Mouse (Mus musculus) splenic B cell, adult 2 months (primary cell): ENCODE measurements around the gene Gnai3.
A peak's percentile ranks its signal among the peaks of the same experiment; 100 is the strongest.

Source experiments
- DNase-seq: peaks from one replicate; pipeline ENCODE4 v3.0.0-alpha.2; 2011; ENCODE audit warnings: low read depth, low spot score
- H3K27me3 ChIP-seq: 2 replicates; pipeline ENCODE4 v1.6.1; 2012; ENCODE audit warnings: mild to moderate bottlenecking, low read length, moderate library complexity, mixed read lengths; ENCODE audit not compliant: control insufficient read depth, poor library complexity, insufficient read depth, severe bottlenecking
- H3K36me3 ChIP-seq: 2 replicates; pipeline ENCODE4 v1.6.1; 2012; ENCODE audit warnings: mild to moderate bottlenecking, low read length, moderate library complexity, mixed read lengths; ENCODE audit not compliant: control insufficient read depth, poor library complexity, insufficient read depth, severe bottlenecking

The Gnai3 gene

DNA sequence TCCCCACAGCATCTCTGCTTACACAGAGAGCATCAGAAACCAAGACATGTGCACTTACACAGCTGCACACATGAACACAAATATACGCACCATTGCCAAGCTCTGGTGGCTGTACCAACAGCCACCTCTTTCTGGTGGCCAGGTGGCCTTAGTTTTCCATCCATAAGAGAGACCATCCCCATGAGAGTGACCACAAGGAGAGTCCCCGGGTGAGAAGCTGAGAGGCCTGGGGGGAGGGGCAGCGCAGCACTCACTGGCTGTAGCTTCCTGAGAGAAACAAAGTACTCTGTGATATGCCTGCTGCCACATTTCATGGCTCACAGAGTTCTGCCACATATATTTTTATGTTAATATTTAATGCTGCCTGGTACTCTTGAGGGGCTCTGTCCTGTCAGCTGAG is 23.3 kb upstream of the Gnai3 start:
- H3K36me3 ChIP-seq, result no peaks in the 10 kb centered on the region
- no peak for DNase-seq
- H3K27me3 ChIP-seq, result no peaks in the 10 kb centered on the region

DNA sequence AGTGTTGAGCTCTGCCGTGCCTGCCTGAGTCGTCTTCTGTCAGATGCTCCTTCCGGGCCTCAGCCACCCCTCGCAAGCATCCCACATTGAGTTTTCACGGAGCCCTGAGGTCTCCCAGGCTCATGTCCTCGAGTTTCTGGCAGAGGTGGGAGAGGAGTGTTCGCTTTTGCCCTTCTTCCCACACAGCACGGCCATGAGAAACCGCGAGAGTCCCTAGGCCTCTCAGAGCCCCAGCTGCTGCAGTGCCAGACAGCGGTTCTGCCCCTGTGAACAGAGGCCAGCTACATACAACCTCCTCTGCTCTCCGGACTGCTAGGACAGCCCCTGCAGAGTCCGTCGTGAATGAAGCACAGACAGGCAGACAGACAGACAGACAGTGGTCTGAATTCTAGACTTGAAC is 21.6 kb upstream of the Gnai3 start:
- DNase-seq, result no peak
- no peaks in the 10 kb centered on the region for H3K36me3 ChIP-seq
- H3K27me3 ChIP-seq, result no peaks in the 10 kb centered on the region

DNA sequence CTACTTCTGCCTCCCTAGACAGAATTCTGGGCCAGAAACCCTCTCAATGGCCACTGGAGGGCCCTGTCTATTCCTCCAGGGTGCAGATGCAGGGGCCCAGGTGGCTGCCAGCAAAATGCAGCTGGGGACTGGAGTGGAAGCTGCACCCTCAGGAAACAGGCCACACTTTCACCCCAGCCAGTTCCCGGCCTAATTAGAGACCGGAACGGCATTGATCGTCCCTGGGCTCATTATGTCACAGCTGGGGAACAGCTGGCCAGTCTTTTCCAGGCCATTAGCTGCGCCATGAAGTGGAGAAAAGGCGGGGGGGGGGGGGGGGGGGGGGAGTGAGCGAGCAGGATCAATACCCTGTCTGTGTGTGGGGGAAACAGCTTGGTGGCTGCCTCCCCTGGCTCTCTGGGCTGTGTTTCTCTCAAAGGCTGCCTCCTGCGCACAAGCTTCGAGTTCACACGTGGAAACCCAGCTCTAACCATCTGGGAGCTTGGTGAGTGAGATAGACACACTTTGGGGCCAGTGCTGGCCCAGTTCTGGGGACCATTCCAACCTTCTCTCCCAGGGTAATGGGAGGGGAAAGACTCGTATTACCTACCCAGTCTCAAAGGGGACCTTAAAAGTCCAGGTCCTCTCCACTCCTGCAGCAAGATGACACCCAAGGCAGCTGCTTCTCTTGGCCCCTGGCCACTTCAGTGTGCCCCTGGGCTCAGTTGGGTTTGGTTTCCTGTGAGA is 20.7 kb upstream of the Gnai3 start:
- H3K36me3 ChIP-seq, result no peaks in the 10 kb centered on the region
- peak; percentile 49 for DNase-seq

DNA sequence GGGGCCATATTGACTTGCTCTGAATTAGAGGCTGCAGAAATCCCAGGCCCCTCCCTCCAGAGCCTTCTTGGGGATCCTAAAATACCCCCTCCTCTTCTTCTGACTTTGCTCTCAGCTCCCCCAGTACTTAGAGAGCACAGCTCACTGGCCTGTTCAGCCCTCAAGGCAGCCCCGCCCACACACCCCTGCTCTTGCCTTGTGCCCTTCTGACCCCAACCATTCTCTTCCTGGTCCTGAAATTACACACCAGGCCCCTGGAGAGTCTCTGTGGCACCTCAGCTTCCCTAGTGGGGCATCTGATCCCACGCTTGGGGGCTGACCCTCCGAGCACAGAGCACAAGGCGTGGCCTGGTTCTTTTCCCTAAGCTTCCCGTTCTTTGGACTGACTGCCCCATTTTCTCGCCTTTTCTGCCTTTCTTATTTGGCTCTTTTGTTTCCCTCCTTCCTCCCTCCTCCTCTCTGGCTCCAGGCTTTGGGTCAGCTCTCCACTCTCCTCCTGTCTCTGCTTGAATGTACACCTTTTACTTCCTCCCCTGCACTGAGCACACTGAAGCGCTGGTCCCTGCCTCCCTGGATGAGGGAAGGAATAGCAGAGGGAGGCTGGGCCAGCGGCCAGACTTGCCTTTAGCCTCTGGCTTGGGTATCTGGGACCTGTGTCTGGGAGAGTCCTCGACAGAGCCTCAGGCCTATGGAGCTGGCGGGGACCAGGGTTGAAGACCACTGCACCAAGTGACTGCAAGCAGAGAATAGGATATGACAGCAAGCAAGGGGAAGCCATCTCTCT is 19.8 kb upstream of the Gnai3 start:
- H3K27me3 ChIP-seq, result no peaks in the 10 kb centered on the region
- H3K36me3 ChIP-seq, result no peaks in the 10 kb centered on the region
- DNase-seq, result no peak

More for the DNA sequence above, 20.7 kb upstream of the Gnai3 start:
- H3K27me3 ChIP-seq, result no peaks in the 10 kb centered on the region

DNA sequence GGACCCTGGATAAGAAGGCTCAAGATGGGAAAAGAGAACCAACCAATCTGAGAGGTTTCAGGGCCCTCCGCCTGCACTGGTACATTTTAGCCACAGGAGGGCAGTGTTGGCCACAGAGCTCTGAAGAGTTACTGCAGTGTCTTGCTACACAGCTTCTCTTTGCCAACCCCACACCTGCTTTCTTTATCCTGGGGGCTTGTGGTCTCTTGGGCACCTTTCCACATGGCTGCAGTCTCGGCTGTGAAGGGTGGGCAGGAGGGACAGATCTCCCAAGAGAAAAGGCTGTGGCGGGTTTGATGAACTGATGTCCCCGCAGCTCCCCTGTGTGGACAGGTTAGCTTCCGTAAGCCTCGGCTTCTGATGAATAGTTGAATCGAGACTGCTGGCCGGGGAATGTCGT is 18.9 kb upstream of the Gnai3 start:
- H3K27me3 ChIP-seq, result no peaks in the 10 kb centered on the region
- no peaks in the 10 kb centered on the region for H3K36me3 ChIP-seq
- DNase-seq, result peak; percentile 87

DNA sequence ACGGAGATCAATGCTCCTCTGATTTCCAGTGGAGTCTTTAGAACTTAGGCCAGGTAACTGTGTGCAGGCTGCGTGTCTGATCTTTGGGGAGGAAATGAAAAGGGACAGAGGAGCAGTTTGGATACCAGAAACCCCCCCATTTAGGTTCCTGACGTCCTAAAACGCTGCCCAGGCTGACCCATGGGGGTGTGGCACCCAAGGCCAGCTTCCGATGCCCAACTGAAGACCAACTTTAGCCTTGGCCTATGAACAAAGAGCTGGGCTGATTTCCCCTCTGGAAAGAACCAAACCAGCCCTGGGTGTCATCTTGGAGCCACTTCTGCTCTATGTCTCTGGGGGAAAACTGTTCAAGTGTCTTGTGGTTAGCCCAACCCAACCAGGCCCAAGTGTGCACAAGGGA is 18.1 kb upstream of the Gnai3 start:
- no peaks in the 10 kb centered on the region for H3K36me3 ChIP-seq
- DNase-seq, result no peak
- no peaks in the 10 kb centered on the region for H3K27me3 ChIP-seq

DNA sequence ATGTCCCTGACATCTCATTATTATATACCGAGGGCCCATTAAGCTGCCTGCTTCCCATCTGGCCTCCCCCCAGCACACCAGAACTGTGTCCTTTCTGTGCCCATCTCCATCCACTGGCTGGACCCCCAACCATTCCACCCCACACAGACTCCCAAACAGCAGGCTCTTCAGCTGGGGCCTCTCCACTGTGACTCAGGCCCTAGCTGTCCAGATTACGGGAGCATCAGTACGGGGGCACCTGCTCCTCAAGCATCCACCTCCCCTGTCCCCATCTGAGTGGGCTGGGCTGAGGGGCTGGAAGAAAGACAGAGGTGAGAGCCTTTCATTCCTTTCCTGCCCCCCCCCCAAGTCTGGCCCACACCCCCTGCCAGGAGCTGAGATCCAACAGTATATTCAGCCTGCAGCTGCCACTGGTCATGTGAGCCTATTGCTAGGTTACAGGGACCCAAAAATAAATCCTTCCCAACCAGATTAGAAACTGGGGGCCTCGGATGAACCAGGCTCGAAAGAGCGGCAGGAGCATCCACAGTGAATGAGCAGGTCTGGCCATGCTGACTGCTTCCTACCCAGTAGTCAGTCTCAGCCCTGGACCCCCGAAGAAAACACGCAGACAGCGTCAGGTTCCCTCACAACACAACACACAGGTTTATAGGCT is 12.6 kb upstream of the Gnai3 start:
- Histone ChIP-seq H3K36me3 (no peaks in the 10 kb centered on the region), H3K27me3 (no peaks in the 10 kb centered on the region)
- no peak for DNase-seq

DNA sequence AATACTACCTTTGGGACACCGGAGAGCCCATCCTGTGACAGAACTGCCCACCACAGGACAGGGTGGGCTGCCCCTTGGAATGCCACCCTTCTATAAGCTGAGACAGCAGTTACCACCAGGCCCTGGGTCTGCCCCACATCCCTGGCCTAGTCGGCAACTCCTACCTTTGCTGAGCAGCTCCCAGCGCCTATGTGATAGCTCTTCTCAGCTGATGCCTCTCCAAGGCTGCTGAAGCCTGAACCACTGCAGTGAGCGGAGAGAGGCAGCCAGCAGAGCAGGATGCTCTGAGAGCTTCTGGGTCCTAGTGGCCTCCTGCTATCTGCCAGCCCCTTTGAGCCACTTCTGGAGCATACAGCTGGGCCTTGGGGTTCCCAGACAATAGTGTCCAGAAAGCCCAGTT is 8.7 kb upstream of the Gnai3 start, which contains the start of gene Gpr61:
Gpr61 (minus strand) TSS at position 227 of the 400 bp plus-strand sequence.
- DNase-seq, result no peak
- H3K36me3 ChIP-seq, result no peaks in the 10 kb centered on the region

DNA sequence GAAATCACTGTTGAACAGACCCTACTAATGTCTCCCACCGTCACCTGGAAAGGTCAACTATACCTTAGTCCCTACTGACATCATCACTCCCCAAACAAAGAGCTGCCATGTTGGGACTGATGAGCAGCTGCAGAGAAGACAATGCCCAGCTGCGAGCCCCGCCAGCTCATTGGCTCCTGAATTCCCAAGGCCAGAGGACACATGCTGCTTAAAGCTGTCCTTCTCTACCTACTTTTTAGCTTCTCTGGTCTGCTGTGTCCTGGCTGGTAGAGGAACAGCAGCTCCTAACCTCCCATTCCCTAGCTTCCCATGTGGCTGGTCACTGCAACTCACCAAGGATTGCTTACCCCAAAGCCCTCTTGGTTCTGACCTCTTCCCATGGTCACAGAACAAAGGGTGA is 6.3 kb upstream of the Gnai3 start:
- DNase-seq, result no peak
- H3K27me3 ChIP-seq, result no peaks in the 10 kb centered on the region
- H3K36me3 ChIP-seq, result no peaks in the 10 kb centered on the region

More for the DNA sequence above, 8.7 kb upstream of the Gnai3 start, which contains the start of gene Gpr61:
- H3K27me3 ChIP-seq, result no peaks in the 10 kb centered on the region

DNA sequence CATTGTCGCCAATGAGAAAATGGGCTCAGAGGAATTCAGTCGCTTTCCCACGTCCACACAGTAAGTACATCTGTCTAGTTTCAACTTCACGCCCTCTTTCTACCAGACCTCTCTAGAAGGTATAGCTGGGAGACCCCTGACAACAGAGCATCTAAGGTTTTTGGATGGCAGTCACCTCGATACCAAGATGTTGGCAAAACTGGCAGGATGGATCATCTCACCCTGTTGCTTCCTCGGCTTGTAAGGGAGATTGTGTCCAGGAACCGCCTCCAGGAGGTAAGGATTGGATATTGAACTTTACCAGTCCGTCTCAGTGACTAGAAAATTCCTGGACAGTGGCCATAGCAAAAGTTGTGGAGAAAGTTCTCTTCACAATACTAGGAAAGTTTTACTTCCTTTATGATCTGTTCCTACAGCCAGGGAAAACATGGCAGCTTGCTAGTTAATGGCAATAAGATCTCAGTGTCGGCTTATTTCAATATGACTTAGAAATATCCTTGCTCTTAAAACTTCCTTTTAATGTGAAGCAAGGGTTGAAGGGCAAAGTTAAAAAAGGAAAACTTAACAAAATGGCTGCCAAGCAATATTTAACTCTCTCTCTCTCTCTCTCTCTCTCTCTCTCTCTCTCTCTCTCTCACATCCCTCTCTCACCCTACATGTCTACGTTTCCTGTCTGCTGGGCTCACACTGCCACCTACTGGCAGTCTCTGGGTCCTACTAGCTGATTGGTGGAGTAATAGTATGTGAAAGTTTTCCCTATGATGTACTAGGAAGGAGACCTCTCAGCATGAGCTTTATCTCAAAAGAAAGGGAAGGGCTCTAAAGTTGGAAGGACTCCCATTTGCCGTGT is 1.7 kb upstream of the Gnai3 start:
- H3K36me3 ChIP-seq, result no peaks in the 10 kb centered on the region
- peak; percentile 93 for DNase-seq
- H3K27me3 ChIP-seq, result no peaks in the 10 kb centered on the region

DNA sequence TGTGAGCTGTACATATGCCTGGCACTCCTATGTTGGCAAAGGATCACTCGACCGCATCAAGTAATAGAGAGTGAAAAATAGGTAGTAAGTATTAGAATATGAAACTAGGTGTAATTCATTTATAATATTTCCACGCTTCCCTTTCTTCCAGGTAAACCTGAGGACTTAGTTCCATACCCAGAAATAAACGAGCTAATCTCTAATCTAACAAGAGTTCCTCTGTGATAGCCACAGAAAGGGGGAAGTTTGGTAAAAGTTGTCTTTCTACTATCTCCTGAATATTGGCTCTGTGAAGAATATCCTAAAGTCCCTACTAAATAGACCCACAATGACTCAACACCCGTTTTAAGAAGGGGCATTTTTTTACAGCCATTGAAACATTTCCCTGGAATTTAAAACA is 725 bp upstream of the Gnai3 start:
- DNase-seq, result no peak
- Histone ChIP-seq H3K36me3 (no peaks in the 10 kb centered on the region), H3K27me3 (no peaks in the 10 kb centered on the region)

DNA sequence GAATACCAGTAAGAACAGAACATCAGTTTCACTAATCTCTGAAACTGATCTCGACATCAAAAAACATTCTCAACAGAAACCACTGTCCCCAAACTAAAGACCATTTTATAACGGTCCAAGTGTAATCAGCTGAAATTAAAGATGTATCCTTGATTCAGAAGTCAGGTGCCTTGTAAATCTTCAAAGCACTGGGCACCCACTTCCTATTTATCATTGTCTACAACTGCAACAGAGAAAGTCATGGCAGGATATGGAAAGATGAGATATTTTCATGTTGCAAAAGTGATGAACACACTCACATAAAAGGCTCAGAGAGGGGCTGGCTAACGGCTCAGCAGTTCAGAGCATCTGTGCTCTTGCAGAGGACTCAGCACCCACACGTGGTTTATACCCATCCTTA is 5.2 kb downstream of the Gnai3 start:
- Histone ChIP-seq H3K36me3 (no peaks in the 10 kb centered on the region), H3K27me3 (no peaks in the 10 kb centered on the region)
- no peak for DNase-seq

DNA sequence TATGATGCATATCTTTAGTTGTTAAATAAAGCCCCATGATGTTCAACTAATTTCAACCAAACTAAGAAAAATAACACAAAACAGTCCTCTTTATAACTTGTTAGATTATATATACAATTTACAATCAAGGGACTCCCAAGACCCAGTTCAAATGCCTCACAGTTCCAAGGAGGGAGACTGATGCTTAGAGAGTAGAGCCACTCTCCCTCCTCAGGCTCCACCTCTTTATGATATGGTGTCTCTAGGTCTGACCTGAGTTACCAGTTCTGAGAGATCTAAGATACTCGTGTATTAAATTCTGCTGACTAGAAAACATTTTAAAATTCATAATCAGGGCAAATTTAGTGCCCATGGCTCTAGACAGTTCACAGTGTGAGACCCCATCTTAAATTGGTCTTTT is 6.8 kb downstream of the Gnai3 start:
- no peaks in the 10 kb centered on the region for H3K27me3 ChIP-seq
- DNase-seq, result no peak
- H3K36me3 ChIP-seq, result no peaks in the 10 kb centered on the region

DNA sequence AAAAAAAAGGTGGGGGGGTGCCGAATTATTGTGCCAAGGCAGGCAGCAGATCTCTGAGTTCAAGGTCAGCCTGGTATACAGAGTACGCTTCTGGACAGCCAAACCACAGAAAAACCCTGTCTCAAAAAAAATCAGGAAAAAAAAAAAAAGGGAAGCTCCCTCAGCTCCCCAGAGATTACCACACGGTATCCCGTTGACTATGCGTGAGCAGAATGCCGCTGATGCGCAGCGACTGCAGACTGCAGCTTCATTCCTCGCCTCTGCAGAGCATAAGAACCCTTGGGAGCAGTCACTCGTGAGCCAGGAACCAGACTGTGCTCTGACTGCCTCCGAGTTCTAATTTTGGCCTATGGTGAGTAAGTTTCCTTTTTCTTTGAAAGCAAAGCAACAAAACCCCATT is 11.2 kb downstream of the Gnai3 start:
- H3K36me3 ChIP-seq, result no peaks in the 10 kb centered on the region
- peak; percentile 35 for DNase-seq
- H3K27me3 ChIP-seq, result no peaks in the 10 kb centered on the region
